Mouse (Mus musculus) activated CD4-positive, CD25-positive, alpha-beta regulatory T cell, adult 4 months (primary cell): ENCODE measurements around the gene Tmem233. TPM values are rescaled to one million over a fixed set of nuclear protein-coding genes. Genes with fewer than 3 reads are reported as not detected.

Experiments
- ATAC-seq: one replicate; pipeline ENCODE4 v1.8.0; 2017
- polyA plus RNA-seq, 2 experiments: library from polyadenylated mRNA; unstranded; fragments of 100-300 nt; shearing (Covaris generic); gene quantifications; one replicate each; pipeline ENCODE4 v1.2.1; 2017

The Tmem233 gene
- polyA plus RNA-seq = not detected

DNA sequence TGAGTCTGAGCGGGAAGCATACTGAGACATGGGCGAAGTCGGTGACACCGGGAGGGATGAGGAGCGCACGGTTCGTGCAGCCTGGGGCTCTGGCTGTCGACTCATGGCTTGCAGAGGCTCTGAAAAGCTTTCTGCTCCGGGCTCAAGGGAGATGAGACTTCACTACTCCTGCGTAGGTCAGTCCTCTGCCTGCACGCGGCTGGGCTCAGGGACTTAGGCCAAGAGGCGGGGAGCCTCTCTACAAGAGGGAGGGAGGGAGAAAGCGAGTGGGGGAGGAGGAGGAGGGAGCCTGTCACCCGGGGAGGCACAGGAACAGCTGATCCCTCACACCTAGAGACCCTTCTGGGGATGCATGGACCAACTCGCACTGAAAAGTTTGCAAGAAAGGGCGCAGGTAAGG is at the start of gene Tmem233:
TSS of gene Tmem233 (minus strand) at position 164 of the 400 bp plus-strand sequence.
- ATAC-seq = no peak

DNA sequence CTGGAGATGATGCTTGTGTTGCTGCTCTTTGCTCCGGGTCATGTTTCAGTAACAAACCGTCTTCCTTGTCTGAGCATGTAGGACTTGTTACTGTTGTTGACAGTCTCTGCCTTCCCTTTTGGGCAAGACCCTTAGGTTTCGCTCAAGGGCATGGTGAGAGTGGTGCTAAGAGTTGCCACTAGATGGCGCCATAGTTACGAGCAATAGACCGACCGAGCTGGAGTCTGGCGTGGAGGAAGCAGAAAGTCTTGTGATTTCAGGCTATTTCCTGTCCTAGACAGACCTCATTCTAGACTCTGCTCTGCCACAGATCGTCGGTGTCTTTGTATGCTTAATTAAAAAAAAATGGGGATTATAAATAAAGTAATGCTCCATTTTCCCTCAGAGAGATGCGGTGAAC is 40.3 kb upstream of the Tmem233 start:
- peak; percentile 49 for ATAC-seq

DNA sequence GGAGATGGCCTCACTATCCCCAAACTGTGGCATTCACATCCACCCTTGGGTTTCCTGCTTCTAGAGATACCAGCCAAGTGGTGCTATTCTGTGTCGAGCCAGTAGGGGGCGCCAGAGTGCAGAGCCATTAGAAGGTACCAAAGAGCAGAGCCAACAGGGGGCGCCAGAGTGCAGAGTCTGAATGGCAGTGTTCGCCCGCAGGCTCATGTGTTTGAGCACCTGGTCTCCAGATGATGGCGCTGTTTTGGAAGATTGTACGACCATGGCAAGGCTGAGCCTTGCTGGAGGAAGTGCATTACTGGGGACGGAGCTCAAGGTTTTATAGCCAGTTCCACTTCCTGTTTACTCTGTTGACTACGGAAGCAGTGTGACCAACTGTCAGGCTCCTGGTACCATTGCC is 33.5 kb upstream of the Tmem233 start:
- ATAC-seq = no peak

DNA sequence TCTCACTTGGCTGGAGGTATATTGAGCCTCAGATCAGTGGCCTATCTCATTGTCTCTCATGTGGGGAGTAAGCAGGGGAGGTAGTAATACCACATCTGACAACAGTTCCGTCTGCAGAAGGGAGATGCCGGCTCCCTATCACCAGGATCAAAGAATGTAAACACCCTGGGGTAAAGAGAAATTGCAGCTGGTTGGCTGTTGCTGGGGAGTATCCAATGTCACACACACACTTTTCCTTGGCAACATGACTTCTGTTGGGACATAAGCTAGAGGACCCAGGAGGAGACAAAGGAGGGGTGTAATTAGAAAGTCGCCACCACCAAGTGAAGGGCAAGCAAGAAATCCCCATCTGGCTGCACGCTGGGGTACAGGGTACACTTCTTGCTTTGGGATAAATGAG is 33.1 kb upstream of the Tmem233 start:
- no peak for ATAC-seq

DNA sequence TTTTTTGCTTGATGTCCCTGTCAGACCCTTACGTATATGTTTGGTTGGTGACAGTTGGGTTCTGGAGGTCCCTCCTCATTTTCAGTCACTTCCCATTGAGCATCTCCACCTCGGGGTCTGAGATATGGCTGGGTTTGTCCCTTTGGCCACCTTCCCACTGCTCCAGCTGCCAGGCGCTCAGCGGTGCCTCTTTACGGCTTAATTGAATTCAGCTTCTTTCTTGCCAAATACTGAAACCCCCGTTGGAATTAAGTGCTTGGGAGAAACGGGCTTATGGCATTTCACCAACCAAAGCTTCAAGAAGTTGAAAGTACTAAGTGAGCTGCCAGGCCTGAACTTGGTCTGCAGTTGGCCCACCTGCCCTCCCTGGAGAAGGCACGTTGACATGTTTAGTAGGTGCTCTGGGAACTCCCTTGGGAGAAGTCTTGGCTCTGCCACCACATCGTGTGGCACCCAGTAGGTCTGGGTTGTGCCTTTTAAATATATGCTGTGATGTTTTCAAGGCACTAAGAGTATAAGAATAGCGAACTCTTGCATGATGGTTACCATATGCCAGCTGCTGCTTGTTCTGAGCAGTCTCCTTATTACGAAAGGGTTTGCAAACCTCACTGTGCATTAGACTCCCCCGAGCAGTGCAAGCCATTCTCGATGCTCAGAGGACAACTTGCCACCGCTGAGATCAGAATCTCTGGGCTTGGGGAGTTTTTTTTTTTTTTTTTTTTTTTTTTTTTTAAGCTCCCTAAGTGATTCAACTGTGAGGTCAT is 32.2 kb upstream of the Tmem233 start:
- no peak for ATAC-seq

DNA sequence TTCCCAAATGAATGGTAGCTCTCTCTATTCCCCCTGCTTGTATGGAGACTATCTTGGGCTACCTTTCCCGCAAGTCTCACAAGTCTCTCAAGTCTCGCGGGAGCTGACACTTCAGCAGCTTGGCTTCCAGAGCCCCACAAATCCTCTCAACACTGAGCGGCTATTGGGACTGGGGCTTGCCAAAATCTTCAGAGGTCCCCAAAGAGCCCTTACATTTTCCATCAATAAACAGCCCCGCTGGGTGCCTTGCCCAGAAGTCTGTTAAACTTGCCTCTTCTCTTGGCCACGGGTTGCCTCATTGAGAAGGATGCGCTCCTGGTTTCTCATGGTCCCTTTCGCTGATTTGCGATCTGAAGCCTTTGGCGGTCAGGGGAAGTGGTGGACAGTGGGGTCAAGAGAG is 25.6 kb upstream of the Tmem233 start:
- ATAC-seq = no peak

DNA sequence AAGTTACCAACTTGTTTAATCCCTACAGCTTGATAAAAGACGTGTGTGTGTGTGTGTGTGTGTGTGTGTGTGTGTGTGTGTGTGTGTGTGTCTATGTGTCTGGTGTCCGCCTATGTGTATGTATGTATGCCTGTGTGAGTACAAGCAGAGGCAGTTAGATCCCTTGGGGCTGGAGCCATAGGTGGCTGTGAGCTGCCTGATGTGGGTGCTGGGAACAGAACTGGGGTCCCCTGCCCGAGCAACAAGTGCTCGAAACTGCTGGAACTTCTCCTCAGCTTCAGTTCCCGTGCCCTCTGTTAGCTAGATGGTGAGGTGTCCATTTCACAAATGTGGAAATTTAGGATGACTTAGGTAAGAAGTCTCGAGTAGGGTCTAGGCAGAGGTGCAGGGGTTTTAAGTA is 1.2 kb upstream of the Tmem233 start:
- no peak for ATAC-seq

DNA sequence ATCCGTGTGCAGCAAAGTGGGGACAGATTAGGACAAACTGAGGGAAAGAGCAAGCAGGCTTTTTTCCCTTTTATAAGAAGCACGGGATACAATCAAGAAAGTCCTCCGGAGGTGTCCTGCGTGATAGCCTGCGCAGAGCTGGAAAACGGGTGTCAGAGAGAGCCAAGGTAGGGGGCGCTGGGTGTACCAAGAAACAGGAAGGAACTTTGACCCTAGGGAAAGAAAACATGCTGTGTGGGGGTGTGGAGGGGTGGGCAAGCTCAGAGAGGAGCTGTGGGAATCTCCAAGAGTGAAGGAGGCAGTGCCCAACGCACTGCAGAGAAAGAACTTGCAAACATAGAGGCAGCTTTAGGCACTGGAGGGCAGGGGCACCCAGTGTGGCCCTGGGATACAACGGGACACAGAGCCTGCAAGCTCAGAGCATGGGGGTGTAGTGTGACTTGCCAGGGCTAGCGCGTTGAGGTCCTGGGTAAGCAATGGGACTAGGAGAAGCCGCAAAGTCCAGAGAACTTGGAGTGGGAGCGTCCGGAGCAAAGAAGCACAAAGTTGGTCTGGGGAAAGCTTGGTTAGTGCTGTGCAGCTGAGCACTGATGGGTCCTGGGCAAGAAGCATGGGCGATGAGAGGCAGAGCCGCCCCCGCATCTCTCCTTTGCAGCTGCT is 673 bp downstream of the Tmem233 start:
- ATAC-seq = no peak

DNA sequence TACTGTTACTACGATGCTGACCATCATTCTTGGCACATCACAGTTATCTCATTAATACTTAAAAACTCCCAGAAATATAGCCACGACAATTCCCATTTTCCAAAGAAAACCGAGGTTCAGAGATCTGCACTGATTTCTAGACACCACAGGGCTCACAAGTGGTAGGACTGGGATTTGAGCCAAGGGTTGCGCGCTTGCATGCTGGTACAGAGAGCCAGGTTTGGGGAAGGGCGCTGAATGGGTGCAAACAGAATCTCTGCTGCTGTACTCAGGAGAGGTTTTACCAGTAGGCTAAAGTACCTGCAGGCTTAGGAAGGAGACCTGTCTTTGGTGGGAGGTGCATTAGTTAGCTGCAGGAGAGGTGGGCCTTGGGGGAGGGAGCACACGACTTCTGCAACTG is 1.4 kb downstream of the Tmem233 start:
- ATAC-seq = no peak

DNA sequence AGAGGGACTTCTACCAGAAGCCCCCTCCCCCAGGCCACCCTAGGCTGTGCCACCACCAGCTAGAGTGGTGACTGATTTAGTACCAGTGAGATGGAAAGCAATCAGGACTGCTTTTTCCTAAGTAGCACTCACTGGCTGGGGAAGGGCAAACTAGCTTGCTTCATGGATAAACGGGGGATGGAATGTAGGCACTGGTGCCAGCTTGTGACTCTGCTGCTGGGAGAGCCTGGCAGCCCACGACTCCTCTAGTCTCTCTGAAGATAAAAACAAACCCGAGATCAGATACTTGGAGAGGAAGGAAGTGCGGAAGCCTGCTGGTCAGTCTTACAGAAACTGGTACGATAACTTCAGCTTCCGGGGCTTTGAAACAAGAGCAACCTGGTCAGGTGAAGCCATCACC is 2.3 kb downstream of the Tmem233 start:
- ATAC-seq = no peak

DNA sequence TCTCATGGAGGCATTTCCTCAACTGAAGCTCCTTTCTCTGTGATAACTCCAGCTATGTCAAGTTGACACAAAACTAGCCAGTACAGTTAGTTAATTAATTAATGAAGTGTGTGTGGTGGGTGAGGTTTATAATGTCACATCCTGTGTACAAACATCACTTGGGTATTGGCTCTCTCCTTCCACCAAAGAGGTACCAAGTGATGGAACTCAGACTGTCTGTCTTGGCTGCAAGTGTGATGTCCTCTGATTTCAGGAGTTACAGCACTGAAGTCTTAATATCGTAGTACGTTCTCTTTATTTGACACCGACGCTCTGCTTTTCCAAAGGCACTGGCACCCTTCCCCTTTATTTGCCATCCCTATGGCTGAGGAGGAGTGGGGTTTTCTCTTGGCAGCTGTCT is 13.4 kb downstream of the Tmem233 start:
- no peak for ATAC-seq

DNA sequence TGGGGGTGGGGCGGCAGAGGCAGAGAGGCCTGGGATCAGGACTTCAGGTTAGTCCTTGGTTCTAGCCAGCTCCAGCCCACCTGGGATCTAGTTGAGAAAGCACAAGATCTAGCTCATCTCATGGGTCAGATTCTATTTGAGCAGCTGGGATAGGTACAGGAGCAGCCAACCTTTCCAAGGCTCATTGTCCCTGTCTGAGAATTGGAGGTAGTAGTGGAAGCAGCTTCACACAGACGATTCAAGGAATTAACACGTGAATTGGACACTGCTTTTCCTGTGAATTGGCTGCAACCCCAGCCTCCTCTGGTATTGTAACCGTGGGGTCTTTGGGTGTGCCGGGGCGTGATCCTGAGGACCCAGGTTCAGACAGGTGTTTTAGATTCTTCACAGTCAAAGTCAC is 30.2 kb downstream of the Tmem233 start:
- no peak for ATAC-seq

DNA sequence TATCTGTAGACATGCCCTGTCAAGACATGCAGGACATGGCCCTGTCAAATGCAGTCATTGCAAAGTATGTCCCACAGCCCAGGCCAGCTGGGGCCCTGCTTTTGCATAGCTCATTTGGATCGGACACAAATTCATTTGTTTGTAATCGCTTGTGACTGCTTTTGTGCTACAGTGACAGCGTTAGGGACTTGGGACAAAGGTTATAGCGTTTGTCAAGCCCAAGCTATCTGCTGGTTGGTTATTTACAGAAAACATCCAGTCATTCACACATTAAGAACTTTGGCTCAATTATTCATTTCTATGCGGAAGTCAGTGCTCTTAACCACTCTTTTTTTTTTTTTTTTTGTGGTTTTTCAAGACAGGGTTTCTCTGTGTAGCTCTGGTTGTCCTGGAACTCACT is 30.9 kb downstream of the Tmem233 start:
- ATAC-seq = no peak

DNA sequence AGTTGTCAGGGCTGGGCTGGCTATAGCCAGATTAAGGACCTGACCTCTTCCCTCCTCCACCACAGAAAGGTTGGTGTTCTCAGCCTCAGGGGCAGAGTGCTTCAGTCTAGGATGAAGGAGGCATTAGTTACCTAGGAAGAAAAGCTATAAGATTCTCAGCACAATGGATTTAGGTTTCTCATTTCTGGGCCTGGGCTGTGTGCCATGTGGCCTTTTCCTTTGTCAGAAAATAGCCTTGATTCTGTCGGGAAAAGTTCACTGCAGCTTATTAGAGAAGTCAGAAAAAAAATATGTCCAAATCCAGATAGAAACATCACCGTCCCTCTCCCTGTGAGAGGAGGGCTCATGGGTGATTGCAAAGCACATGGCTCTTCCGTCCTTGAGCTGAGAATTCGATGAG is 33.2 kb downstream of the Tmem233 start:
- ATAC-seq = no peak

DNA sequence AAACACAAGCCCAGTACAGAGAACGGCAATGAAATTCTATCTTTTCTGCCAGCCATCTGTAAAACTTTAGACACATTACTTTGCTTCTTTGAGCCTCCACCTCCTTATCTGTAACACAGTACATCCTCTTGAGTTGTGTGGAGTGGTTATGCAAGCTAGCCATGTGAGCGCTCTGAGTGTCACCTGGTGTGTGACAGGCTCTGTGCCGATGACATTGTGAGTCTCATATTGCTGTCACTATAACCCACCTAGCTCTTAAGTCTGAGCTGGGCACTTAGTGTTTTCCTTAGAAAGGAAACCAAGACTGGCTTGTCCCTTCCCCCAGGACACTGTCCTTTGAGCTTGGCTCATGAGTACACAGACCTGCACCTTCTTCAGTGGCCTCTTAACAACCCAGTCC is 34.7 kb downstream of the Tmem233 start:
- ATAC-seq = no peak

DNA sequence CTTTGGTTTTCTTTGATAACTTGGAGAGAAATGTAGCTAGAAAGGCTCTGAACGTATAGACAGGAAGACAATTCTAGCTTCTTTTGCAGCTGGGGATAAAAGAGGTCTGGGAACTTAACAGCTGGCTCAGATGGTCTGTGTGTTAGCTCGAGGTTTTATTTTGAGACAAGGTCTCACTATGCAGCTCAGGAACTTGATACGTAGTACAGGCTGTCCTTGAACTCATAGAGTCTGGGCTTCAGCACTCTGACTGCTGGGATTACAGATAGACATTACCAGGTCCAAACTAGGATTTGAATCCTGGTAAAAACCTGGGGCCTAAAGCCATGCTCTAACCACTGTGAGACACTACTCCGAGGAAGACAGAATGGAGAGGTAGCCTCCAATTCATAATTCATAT is 36.8 kb downstream of the Tmem233 start:
- no peak for ATAC-seq

DNA sequence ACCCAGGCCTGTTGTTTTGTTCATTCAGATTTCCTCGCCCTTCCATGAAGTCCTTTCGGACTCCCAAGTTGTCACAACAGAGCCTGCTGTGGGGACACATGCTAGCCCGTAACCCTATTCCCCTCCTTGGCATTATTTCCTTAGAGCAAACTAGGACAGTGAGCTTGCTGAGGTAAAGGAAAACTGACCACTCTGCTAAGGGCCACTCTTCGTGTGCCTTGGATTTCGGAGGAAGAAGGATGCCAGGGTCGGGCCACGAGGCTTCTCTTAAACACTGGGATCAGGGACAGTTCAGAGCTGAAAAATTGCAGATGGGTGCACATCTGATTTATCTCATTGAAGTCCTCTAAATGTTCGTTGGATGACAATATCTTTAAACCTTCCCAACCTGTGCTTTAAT is 37.5 kb downstream of the Tmem233 start:
- no peak for ATAC-seq

DNA sequence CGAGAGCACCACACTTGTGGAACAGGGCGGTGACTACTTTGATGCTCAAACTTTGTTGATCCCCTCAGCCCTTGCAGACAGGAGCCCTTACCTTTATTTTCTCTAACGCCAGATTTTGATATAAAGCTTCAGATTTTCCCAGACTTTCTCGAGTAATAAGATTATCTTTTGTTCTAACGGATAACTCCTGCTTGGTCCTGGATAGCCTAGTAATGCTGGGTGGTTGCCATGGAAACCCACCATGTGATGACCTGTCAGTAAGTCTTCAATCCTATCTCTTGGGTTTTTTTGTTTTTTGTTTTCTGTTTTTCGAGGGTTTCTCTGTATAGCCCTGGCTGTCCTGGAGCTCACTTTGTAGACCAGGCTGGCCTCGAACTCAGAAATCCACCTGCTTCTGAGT is 40.8 kb downstream of the Tmem233 start:
- ATAC-seq = no peak

DNA sequence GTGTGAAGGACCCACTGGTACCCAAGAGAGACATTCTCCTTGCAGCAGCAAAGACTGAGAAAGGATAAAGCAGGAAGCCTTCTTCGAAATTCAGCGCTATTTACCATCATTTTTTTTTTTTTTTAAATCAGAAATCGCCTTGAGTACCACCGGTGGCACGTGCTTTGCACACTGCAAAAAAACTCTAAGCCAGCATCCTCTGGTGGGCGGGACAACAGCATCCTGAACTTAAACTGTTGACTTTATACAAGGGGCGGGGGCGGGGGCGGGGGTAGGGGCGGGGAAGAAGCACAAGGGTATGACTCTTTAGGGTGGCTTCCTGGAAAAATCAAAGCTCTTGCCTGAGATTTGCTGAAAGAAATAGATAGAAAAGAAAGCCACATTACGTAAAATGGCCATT is 43.3 kb downstream of the Tmem233 start:
- peak; percentile 19 for ATAC-seq

DNA sequence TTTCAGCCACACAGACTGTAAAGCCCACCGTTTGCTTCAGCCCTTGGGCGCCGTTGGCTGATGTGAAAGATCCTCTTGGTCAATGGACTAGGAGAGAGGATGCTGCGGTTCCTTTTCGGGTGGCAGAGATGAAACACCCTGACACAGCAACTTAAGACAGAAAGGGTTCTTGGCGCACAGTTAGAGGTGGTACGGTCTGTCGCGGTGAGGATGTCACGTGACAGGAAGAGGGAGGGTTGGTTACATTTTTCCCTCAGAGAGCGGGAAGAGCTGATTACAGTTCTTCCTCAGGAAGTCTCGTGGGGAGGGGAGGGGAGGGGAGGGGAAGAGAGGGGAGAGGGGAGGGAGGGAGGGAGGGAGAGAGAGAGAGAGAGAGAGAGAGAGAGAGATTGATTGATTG is 45.3 kb downstream of the Tmem233 start:
- ATAC-seq = no peak

DNA sequence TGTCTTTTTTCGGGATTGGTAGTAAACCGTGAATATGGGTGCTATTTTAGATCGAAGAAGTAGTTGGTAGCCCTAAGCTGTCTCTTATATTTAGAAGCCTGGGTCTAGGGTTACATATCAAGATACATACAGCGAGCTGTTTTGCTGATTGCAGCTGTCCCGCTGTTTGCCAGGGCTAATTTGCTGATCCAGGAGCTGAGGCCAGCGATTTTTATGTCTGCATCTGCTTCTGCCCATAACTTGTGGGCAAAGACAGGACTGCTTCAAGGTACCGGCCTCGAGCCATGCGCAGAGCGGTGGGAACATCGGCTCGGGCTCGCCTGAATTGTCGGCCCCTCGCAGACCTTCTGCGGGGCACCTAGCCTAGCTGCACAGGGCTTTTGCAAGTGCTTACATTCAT is 46.6 kb downstream of the Tmem233 start:
- ATAC-seq = no peak

DNA sequence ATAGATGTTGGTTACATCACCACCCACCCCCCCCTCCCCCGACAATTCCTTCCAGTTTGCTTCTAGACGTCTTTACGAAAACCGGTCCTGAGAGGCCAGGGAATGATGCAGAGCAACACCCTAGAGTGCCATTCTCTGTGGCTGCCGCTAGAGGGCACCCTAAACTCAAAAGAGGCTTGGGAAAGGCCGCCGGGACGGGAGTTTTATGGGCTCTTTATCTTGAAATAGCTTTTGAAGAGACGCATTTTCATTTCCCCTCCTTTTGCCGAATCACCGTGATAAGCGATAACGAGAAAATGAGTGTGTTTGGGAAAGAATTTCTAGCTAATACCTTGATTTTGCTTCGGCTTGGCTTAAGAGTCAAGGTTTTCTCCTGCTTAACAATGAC is 51.9 kb downstream of the Tmem233 start:
- ATAC-seq = no peak

DNA sequence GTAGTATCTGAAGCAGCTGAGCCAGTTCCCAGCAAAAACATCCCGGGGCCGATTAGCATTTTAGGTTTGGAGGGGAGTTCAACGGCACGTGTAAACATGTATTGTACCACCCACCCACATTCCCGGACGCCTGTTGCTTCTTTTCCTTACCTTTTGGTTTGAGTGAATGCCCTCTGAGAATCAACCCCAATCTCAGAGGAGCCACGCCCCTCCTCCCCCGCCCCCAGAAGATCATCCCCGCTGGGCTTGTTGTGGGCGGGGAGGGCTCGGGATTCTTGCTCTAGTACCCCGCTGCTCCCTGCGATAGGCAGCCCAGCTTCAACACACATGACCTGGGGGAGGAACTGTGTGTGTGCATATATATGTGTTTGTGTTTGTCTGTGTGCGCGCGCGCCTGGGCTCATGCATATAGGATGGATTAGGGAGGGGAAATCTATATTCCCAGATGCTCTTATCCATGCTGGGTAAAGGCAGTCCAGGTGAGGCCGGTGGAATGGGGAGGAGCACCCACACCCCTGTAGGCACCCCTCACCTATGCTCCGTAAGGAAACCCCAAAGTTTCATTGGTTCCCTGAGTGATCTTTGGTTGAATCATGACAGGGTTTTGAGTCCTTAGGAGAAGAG is 52.4 kb downstream of the Tmem233 start:
- ATAC-seq = no peak

DNA sequence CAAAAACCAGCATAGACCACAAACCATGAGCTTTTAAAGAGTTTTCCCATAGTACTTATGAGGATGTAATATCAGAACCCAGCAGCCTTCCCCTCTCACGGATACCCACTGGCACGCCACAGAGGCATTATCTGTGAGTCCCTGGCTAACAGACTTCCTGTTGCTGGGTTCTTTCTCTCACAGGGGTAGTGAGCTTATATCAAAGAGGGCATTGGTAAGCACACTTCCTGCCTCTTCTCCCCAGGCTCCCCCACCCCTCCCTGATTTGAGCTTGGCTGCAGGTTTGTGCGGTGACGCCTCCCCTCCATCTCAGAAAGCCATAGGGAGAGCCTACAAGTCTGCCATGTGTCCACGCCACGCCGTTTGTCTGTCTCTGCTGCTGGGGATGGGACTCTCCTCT is 54.0 kb downstream of the Tmem233 start:
- peak; percentile 85 for ATAC-seq
